Mouse (Mus musculus) regulatory T cell (primary cell): ENCODE measurements around the gene Slc5a1.

ENCODE experiments used
- in situ Hi-C: fragments of 300-600 bp; cut with MboI, MseI; formaldehyde crosslinking; loops from one replicate; pipeline ENCODE4 v1.15.1; 2025; ENCODE audit warnings: high pct_unique_total_duplicates

Slc5a1 gene

GRCm38 (mm10) chr5:33104025-33104481, at the start of gene Slc5a1:
Gene Slc5a1 (plus strand): TSS chr5:33104219.
- in situ Hi-C loops: loop anchor here (25.0 kb wide), 1 partner anchor 842 kb away; no protein-coding TSS in a partner anchor

GRCm38 (mm10) chr5:33056126-33056765, 47.8 kb upstream of the Slc5a1 start:
- in situ Hi-C loops: no loop called here

GRCm38 (mm10) chr5:33070071-33070470, 33.9 kb upstream of the Slc5a1 start:
- in situ Hi-C loops: no loop called here

DNA sequence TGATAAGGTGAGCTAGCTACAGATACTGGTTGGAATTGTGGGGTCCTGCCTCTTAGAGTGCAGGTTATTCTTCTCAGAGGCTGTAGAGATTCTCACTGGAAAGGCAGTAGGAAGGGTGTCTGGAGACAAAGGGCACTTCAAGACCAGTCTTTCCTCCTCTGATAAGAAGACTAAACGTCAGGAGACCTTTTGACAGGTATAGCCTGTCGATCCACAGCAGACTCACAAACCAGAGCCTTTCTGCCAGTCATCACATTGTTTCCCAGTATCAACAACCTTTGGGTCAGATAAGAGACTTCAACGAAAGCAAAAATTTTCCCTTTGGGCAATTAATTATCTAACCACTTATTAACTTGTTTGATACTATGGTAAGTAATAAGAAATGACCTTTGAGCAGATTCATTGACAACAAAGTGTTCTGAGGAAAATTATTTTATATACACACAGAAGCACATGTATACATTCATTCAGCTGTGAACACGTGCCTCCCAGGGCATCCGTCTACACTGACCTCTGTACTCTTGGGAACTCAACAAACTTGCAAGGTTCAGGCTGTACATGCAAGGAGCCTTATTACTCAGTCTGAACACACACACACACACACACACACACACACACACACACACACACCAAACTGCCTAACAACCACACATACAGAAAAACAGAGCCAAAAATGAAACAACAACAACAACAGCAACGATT, 27.4 kb upstream of the Slc5a1 start:
- in situ Hi-C loops: no loop called here

GRCm38 (mm10) chr5:33082896-33083295, 21.1 kb upstream of the Slc5a1 start:
- in situ Hi-C loops: no loop called here

DNA sequence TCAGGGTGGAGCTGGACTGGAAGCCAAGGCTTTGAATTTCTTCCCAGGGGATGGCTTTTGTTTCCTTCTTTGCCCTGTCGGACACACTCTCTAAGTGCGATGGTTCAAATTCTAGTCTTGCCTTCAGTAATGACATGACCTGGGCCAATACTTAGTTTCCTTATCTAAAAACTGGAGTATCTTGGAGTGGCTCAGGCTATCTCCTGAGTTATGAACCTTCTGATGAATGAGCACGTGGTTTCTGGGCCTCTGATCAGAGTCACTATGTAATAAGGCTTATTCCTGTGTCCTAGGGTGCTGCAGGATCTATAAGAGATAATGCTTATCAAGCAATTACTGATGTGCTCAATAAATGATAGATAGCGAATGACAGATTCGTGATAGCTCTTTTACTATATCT, 19.4 kb upstream of the Slc5a1 start:
- in situ Hi-C loops: no loop called here

- in situ Hi-C loops: no loop called here
Measured at GRCm38 (mm10) chr5:33091342-33091741, 12.7 kb upstream of the Slc5a1 start.

DNA sequence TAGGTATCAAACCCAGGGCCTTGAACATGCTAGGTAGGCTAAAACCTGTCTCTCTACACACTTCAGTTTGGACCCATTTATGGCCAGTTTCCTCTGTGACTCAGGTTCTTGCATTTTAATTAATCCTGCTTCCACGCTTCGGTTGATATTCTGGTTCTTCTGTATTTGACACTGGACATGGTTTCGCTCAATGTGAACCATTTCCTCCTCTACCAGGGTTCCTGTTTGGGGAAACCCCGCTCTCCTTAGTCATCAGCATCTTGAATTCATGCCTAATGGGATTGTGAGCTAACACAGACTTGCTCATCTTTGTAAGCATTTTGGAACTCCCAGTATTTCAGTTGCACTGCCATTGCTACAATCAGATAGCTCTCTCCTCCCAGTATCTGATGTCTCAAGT, 8.7 kb upstream of the Slc5a1 start:
- in situ Hi-C loops: no loop called here

DNA sequence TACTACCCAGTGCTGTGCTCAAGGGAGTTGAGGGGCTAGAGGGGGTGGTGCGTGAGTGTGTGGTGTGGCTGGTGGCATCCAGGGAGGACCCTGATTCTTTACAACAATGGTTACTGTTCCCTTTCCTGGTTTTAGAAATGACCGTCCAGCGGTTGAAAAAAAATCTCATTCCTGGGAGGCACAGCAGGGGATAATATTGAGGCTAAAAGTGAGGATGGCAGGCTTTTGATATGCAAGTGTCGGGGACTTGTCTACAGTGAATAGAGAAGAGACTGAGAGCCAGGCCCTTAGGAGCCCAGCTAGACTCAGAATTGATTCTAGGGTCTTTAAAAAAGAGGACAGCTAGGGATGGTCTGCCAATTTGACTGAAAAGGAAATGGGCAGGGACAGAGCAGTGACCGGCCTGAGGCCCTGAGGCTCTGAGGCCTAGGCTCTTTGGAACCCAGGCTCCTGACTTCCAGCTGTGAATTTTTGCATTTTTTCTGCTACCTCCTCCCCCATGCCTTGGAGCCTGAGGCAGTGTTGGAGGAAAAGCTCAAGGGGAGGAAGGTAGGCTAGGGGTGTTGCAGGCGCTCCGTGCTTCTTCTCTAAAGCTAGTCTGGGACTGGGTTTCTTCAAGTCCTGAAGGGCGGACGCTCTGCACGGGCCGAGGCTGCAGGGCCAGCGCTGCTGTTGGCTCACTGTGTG, 1.5 kb upstream of the Slc5a1 start:
- in situ Hi-C loops: loop anchor here (25.0 kb wide), 1 partner anchor 840 kb away; no protein-coding TSS in a partner anchor

- in situ Hi-C loops: loop anchor here (25.0 kb wide), 1 partner anchor 843 kb away; no protein-coding TSS in a partner anchor
Measured at GRCm38 (mm10) chr5:33104876-33105275, 857 bp downstream of the Slc5a1 start.

DNA sequence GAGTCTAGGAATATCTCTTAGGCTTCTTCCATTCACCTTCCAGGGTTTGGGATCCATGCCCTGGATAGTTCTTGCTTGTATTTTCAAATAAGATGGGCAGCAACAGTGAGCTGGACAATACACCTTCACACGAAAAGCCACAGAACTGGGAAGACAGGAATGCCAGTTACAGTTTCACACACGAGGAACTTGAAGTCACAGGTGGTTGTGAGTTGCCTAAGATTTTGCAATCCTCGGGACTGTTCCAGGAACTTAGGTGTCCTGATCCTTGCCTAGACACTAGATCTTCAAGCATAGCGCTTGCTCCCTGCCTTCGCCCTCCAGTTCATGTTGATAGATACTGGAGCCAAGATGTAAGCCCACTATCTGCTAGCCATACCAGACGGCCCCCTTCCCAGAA, 1.6 kb downstream of the Slc5a1 start:
- in situ Hi-C loops: loop anchor here (25.0 kb wide), 1 partner anchor 843 kb away; no protein-coding TSS in a partner anchor

GRCm38 (mm10) chr5:33107056-33107455, 3.0 kb downstream of the Slc5a1 start:
- in situ Hi-C loops: loop anchor here (25.0 kb wide), 1 partner anchor 845 kb away; no protein-coding TSS in a partner anchor

GRCm38 (mm10) chr5:33107778-33108405, 3.9 kb downstream of the Slc5a1 start:
- in situ Hi-C loops: loop anchor here (25.0 kb wide), 1 partner anchor 846 kb away; no protein-coding TSS in a partner anchor

GRCm38 (mm10) chr5:33121871-33122315, 17.9 kb downstream of the Slc5a1 start:
- in situ Hi-C loops: loop anchor here (25.0 kb wide), 1 partner anchor 860 kb away; no protein-coding TSS in a partner anchor

GRCm38 (mm10) chr5:33123658-33124057, 19.6 kb downstream of the Slc5a1 start:
- in situ Hi-C loops: loop anchor here (25.0 kb wide), 1 partner anchor 861 kb away; no protein-coding TSS in a partner anchor

DNA sequence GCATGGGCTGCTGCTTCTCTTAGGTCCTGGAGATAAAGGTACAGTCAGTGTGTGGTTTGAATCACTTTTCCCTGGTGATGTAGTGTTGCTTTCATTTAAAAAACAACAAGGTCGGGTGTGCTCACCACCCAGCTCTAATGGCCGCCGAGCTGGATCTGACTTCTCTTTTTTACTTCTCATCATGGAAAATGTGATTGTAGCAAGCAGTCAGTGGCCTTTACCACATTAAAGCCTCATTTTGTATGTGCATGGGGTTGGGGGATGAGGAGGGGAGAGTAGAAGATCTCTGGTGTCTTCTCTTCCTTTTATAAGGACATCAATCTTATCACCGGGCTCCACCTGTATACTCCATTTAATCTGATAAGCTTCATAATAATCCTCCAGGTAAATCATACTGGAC, 21.3 kb downstream of the Slc5a1 start:
- in situ Hi-C loops: no loop called here

DNA sequence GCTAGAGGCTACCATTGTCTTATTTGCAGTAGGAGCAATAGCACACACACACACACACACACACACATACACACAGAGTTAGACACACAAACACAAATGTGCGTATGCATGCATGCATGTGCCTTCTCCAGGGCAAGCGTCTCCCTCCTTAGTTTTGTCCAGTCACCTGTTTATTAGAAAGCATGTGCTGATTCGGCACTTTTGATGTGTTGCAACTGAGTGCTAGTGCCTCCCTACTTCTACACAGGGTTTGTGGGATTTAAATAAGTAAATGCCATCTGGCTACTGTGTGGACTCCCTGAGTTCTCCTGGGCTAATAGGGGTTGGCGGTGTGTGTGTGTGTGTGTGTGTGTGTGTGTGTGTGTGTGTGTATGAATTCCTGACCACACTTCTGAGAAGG, 30.1 kb downstream of the Slc5a1 start:
- in situ Hi-C loops: no loop called here

DNA sequence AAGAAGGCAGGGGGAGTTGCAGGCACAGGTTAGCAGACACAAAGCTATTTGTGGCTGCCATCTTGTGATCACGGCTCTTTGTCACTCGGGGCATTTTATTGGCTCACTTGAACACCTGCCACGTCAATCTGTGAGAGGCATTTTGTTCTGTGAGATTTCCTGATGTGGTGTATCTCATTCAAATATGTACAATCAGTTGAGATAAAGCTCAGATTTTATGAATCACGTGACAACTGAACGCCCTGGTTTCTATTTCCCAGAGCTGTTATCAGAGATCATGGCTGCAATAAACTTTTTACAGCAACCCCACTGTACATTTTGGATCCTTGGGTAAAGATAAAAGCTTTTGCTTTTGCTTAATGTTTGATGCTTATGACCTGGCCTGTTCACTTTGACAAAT, 31.6 kb downstream of the Slc5a1 start:
- in situ Hi-C loops: loop anchor here (5.0 kb wide), 1 partner anchor 88 kb away; no protein-coding TSS in a partner anchor

DNA sequence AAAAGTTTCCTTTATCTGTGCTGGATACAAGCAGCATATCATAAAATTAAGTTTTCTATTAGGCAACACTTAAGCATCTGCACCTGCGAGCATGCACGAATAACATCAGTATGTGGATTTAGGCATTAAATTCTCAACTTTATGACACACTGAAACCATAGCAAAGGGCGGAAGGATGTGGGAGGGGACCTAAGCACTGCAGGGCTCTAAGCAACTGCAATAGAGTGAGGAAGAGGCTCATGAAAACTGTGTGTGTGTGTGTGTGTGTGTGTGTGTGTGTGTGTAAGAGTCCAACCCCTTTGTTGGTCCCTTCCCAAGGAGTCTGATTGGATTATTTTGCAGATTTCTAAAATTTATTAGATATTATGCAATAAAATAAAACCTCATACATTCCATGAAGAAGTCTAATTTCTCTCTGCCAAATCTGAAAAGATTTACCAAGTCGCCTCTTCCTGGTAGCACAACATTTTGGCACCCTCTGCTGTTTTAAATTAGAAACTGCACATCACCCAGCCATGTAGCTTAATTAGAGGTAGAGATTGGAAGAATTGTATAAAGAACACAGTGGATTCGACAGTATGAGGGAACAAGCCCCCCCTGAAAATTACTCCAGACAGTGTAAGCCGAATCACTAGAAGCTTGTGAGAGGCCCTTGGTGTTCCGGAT, 38.9 kb downstream of the Slc5a1 start:
- in situ Hi-C loops: no loop called here

DNA sequence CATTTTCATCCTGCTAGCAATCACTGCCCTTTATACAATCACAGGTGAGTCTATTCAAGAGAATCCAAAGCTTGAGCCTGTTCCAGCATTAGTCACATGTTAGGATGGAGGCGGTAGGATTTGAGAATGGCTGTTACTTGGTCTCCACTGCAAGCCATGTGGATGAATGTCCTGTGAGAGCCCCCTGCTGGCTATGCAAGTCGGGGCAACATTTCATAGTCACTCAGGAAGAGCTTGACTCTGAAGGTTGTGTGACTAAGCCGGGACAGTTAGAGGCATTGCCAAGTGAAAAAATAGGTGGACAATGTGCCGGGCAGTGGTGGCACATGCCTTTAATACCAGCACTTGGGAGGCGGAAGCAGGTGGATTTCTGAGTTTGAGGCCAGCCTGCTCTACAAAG, 40.0 kb downstream of the Slc5a1 start:
- in situ Hi-C loops: no loop called here

GRCm38 (mm10) chr5:33146837-33147236, 42.8 kb downstream of the Slc5a1 start:
- in situ Hi-C loops: no loop called here
